Mouse (Mus musculus) embryonic facial prominence, embryonic 15.5 days (tissue): ENCODE results near the gene Nktr. TPM values are rescaled to one million over a fixed set of nuclear protein-coding genes. Genes with fewer than 3 reads are reported as not detected.

Experiments used
- ATAC-seq: fragments of 200-750 bp; cut with Nextera tagmentation; 2 replicates; pipeline ENCODE4 v1.8.0; 2017; ENCODE audit warnings: low read depth, moderate TSS enrichment; ENCODE audit not compliant: insufficient number of reproducible peaks, low FRiP score, low TSS enrichment
- H3K27ac ChIP-seq: fragments of 300-500 bp; sonication (generic); replicated peaks from 2 replicates; pipeline ENCODE4 v1.5.1; 2015; ENCODE audit warnings: mild to moderate bottlenecking, inconsistent platforms
- H3K27me3 ChIP-seq: fragments of 300-500 bp; sonication (generic); 2 replicates; pipeline ENCODE4 v1.6.1; 2015; ENCODE audit warnings: inconsistent platforms
- H3K36me3 ChIP-seq: fragments of 300-500 bp; sonication (generic); 2 replicates; pipeline ENCODE4 v1.6.1; 2015; ENCODE audit warnings: mild to moderate bottlenecking, inconsistent platforms
- H3K4me1 ChIP-seq: fragments of 300-500 bp; sonication (generic); 2 replicates; pipeline ENCODE4 v1.6.1; 2015; ENCODE audit warnings: inconsistent platforms
- H3K4me2 ChIP-seq: fragments of 300-500 bp; sonication (generic); replicated peaks from 2 replicates; pipeline ENCODE4 v1.6.1; 2015; ENCODE audit warnings: mild to moderate bottlenecking, inconsistent platforms
- H3K4me3 ChIP-seq: fragments of 300-500 bp; sonication (generic); replicated peaks from 2 replicates; pipeline ENCODE4 v1.5.1; 2015; ENCODE audit warnings: mild to moderate bottlenecking, inconsistent platforms
- H3K9ac ChIP-seq: fragments of 300-500 bp; sonication (generic); 2 replicates; pipeline ENCODE4 v1.6.1; 2015; ENCODE audit warnings: inconsistent platforms
- H3K9me3 ChIP-seq: fragments of 300-500 bp; sonication (generic); replicated peaks from 2 replicates; pipeline ENCODE4 v1.6.1; 2016; ENCODE audit warnings: inconsistent platforms
- WGBS: fragments of 180-500 bp; shearing (Covaris S2); methylation state at CpG from one replicate; pipeline ENCODE4 v1.1.7; 2015; 5-methylcytosine and 5-hydroxymethylcytosine counted together
- polyA plus RNA-seq: library from polyadenylated mRNA; unstranded; fragments of >200 nt; fragmentation: Nextera tagmentation; extraction: Ambion mirVana; gene quantifications from 2 replicates; pipeline ENCODE4 v1.2.1, GENCODE M21; 2015

Nktr gene
- polyA plus RNA-seq, 1 experiment from 2014 or later = 66.5 TPM

DNA sequence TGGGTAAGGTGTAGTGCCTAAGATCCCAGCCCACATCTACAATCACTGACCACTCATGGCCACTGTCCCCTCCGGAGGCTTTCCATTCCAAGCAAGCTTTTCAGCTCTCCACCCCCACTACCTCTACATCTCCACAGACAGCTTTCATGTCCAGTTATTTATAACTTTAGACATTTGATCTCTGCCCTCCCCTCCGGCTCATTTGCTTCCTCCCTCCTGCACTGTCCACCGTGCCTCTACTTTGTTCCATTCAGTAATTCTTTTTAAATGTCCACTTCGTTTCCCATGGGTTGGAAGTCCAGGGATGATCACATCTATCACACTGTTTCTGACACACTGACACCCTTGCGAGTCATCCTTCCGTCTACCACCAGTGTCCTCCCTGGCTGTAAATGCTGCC is 11.2 kb upstream of the Nktr start:
- H3K36me3 ChIP-seq = peaks cover 3% of the 10 kb centered on the region
- H3K4me2 ChIP-seq = no peak overlapping the region
- H3K4me3 ChIP-seq = no peak overlapping the region
- H3K4me1 ChIP-seq = peaks cover 42% of the 10 kb centered on the region
- no peak for ATAC-seq
- H3K9me3 ChIP-seq = no peaks in the 10 kb centered on the region
- 66% methylated on average over 6 of the region's 6 CpGs for WGBS
- no peaks in the 10 kb centered on the region for H3K27me3 ChIP-seq
- H3K9ac ChIP-seq = no peak overlapping the region
- H3K27ac ChIP-seq = no peak overlapping the region

DNA sequence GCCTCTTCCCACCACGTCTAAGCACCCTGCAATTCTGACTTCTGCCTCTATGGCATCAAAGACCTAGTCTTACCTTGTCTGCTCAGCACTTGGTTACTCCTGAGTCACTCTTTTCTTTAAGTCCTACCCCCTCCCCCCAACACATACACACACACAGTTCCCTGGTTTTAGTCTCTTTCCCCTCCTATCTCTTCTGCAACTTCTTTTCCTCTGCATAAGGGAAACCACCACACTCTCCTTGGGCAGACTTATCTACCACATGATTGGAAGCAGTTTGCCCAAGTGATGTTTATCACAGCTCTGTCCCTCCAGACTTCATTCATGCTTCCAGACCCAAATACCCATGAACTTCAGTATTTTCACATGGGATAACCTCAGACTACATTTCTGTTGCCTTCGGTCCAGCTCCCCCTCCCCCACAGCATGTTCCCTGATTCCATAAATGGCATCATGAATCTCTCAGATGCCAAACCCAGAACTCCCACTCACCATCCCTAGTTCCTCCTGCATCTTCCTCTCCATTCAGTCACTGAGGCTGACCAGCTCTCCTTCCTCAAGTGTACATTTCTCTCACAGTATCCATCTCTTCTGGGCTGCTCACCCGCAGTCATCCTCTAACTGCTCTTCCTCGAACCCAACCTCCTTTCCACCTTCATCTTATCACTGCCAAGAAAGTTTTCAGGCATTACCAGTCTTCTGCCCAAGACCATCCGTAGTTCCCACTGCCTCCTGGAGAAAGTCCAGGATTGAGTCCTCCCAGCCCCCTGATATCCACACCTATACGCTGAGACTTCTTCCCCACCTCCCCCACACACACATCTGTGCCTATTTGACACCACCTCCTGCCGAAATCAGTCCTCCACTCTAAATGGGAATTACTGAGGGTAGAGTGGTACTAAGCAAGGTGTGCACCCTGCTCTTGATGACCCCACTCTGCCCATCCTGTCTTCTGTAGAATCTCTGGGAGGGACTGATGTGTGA is 10.2 kb upstream of the Nktr start:
- Histone ChIP-seq H3K27me3 (no peaks in the 10 kb centered on the region), H3K9me3 (no peaks in the 10 kb centered on the region), H3K36me3 (peaks cover 13% of the 10 kb centered on the region), H3K4me3 (no peak overlapping the region), H3K9ac (no peak overlapping the region), H3K4me2 (no peak overlapping the region), H3K27ac (no peak overlapping the region), H3K4me1 (peaks cover 36% of the 10 kb centered on the region)
- ATAC-seq = no peak
- WGBS = 66% methylated on average over 7 of the region's 7 CpGs

DNA sequence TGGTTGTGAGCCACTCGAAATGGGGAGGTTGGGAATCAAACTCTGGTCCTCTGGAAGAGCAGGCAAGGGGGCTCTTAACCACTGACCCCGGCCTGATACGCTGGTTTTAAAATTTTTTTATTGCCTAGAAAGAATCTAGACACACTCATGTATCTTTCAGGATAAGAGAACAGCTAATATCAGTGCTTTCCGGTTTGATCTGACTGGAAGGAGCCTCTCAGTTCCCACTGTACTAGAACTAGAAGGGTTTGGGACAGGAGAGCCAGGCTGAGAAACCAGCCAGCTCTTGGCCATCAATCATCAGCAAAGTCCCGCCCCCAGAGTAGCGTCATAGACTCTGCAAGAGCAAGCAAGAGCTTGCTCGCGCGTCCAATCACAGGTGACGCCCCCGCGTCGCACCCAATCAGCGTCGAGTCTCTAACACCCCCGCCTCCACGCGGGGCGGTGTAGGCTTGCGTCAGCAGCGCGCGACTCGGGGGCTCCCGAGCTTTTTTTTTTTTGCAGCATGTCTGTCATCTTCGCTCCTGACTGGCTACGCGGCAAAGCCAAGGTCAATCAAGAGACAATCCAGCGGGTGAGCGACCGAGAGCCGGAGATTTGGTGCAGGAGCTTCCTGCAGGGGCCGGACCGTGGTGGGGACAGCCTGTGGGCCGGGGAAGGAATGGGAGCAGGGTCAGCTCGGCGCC is 8.9 kb upstream of the Nktr start, which contains the start of gene Ss18l2:
Gene Ss18l2, plus strand, starts transcription at position 432 of the 686 bp plus-strand sequence.
- WGBS = 4% methylated on average over 37 of the region's 37 CpGs
- H3K36me3 ChIP-seq = peaks cover 14% of the 10 kb centered on the region
- no peaks in the 10 kb centered on the region for H3K27me3 ChIP-seq

DNA sequence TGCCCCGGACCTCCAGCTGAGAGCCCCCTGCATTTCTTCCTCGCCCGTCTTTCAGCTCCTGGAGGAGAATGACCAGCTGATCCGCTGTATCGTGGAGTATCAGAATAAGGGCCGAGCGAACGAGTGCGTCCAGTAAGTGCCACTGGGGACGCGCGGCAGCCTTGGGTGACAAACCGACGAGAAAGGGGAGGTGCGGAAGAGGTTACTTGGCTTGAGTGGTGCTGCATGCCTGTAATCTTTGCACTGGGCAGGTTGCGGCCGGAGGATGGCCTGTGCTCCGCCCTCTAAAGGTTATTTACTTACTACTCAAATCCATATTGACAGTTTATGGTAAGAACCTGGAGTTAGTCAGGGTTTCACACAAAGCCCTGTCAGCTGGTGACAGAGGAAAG is 8.4 kb upstream of the Nktr start:
- H3K9ac ChIP-seq = peak overlapping the region; percentile 95
- no peaks in the 10 kb centered on the region for H3K9me3 ChIP-seq
- peak overlapping the region; percentile 94 for H3K27ac ChIP-seq
- WGBS = 0% methylated on average over 18 of the region's 18 CpGs
- ATAC-seq = no peak
- H3K27me3 ChIP-seq = no peaks in the 10 kb centered on the region
- peak overlapping the region; percentile 90 for H3K4me3 ChIP-seq
- peaks cover 14% of the 10 kb centered on the region for H3K36me3 ChIP-seq
- peak overlapping the region; percentile 72 for H3K4me2 ChIP-seq
- H3K4me1 ChIP-seq = peaks cover 23% of the 10 kb centered on the region

More for the DNA sequence above, 8.9 kb upstream of the Nktr start, which contains the start of gene Ss18l2:
- Histone ChIP-seq H3K27ac (peak within 1 kb of the TSS; percentile 94), H3K4me3 (peak within 1 kb of the TSS; percentile 90), H3K4me2 (peak within 1 kb of the TSS; percentile 72), H3K9me3 (no peaks in the 10 kb centered on the region), H3K9ac (peak within 1 kb of the TSS; percentile 95), H3K4me1 (peaks cover 29% of the 10 kb centered on the region)
- ATAC-seq = peak; percentile 100

DNA sequence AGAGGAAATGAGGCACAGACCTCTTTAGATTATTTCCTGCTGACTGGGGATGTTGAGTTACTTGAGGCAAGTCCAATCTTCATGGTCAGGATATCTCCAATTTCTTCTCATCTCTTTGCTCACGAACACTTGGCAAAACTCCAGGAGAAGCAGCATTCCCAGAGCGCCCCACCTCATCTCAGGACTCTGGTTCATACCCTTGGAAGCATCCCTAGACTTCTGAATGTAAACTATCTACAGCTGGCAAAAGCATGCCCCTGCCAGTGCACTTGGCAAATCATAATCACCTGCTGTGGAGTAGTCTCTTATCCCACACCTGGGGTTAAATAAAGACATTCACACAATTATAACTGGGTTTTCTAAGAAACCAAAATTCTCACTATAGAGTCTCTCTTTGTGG is 1.9 kb upstream of the Nktr start:
- no peak overlapping the region for H3K9ac ChIP-seq
- 66% methylated on average over 2 of the region's 2 CpGs for WGBS
- peaks cover 14% of the 10 kb centered on the region for H3K36me3 ChIP-seq
- no peak for ATAC-seq
- H3K4me1 ChIP-seq = peaks cover 12% of the 10 kb centered on the region
- no peaks in the 10 kb centered on the region for H3K9me3 ChIP-seq
- no peaks in the 10 kb centered on the region for H3K27me3 ChIP-seq
- H3K27ac ChIP-seq = no peak overlapping the region
- no peak overlapping the region for H3K4me2 ChIP-seq
- H3K4me3 ChIP-seq = no peak overlapping the region

DNA sequence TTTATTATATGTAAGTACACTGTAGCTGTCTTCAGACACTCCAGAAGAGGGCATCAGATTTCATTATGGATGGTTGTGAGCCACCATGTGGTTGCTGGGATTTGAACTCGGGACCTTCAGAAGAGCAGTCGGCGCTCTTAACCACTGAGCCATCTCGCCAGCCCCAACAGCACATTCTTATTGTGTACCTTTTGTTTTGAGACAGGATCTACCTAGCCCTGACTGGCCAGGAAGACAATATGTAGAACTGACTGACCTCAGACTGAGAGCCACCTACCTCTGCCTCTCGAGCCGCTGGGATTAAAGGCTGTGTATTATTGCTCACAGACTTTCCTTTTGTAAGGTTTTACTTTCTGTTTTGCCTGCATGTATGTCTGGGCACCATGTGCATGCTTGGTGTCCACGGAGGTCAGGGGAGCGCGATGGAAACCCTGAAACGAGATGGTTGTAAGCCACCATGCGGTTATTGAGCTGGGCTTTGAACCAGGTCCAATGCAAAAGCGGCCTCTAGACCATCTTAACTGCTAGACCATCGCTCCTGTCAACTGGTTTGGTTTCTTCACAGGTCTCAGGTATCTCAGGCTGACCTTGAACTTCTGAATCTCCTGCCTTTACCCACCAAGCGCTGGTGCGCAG is 781 bp upstream of the Nktr start:
- H3K4me2 ChIP-seq = peak overlapping the region; percentile 72
- peaks cover 7% of the 10 kb centered on the region for H3K36me3 ChIP-seq
- peaks cover 11% of the 10 kb centered on the region for H3K4me1 ChIP-seq
- H3K27ac ChIP-seq = peak overlapping the region; percentile 97
- ATAC-seq = no peak
- no peaks in the 10 kb centered on the region for H3K9me3 ChIP-seq
- peak overlapping the region; percentile 66 for H3K4me3 ChIP-seq
- H3K9ac ChIP-seq = peak overlapping the region; percentile 63
- no peaks in the 10 kb centered on the region for H3K27me3 ChIP-seq
- WGBS = 61% methylated on average over 15 of the region's 15 CpGs

DNA sequence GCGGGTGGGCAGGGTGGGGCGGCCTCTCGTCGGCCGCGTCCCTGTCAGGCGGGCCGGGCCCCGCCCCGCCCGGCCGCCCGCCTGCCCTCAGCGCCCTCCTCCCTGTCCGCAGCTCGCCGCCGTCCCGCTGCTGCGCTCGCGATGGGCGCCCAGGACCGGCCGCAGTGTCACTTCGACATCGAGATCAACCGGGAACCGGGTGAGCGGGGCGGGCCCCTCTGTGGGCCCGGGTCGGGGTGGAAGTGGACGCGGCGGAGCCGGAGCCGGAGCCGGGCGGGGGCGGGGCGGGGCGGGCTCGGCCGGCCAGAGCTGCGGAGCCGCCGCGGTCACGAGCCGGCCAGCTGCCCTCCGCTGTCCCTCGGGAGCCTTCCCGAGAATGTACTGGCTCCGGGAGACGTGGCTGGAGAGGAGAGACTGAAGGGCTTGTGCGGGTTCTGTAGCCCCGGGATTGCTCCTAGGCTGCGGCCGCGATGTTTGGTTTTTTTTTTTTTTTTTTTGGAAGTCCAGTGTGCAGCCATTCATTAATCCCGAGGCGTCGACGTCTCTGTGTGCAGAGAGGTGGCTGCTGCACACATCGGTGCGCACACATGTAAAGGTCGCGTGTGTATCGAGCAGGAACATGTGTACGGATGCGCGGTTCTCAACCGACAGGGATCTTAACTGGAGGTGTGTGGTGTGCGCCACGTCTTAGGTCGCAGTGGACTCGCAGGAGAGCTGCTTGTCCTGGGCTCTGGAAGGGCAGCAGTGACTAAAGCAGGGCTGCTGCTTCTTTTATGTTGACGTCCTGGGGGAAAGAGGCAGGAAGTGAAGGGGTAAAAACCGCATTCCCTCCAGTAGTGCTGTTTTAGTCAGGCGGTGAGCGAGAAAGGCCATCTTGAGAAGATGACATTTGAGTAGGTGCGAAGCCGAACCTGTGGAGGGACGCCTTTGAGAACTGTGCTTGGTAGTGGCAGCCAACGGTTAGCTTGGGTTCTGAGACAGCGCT is 670 bp downstream of the Nktr start:
- Histone ChIP-seq H3K4me3 (peak overlapping the region; percentile 66), H3K36me3 (no peaks in the 10 kb centered on the region), H3K27me3 (no peaks in the 10 kb centered on the region), H3K9me3 (no peaks in the 10 kb centered on the region), H3K4me1 (peaks cover 11% of the 10 kb centered on the region), H3K27ac (peak overlapping the region; percentile 97), H3K4me2 (peak overlapping the region; percentile 78), H3K9ac (peak overlapping the region; percentile 83)
- peak; percentile 31; the same call in 1 of the 2 replicates for ATAC-seq
- WGBS = 1% methylated on average over 81 of the region's 87 CpGs

DNA sequence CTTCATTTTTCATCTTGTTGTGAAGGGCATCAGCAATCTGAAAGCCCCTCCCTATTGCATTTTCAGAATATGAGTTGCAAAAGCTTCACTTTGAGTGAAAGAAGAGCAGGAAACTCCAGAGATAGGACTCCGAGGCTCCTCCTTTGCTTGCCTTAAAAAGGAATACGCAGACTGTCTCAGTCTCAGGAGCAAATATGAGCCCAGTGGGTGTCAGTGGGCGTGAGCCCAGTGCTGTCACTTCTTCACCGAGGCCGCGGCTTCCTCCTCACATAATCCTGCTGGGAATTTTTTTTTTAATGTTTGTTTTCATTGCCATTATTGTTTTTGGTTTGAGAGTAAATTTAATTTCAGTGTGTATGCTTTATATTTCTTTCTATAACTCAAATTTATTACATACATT is 21.5 kb downstream of the Nktr start:
- H3K9me3 ChIP-seq = no peaks in the 10 kb centered on the region
- no peak overlapping the region for H3K4me3 ChIP-seq
- no peak overlapping the region for H3K9ac ChIP-seq
- H3K27ac ChIP-seq = no peak overlapping the region
- ATAC-seq = no peak
- 83% methylated on average over 6 of the region's 6 CpGs for WGBS
- no peaks in the 10 kb centered on the region for H3K27me3 ChIP-seq
- peaks cover 68% of the 10 kb centered on the region for H3K36me3 ChIP-seq
- no peaks in the 10 kb centered on the region for H3K4me1 ChIP-seq
- H3K4me2 ChIP-seq = no peak overlapping the region

DNA sequence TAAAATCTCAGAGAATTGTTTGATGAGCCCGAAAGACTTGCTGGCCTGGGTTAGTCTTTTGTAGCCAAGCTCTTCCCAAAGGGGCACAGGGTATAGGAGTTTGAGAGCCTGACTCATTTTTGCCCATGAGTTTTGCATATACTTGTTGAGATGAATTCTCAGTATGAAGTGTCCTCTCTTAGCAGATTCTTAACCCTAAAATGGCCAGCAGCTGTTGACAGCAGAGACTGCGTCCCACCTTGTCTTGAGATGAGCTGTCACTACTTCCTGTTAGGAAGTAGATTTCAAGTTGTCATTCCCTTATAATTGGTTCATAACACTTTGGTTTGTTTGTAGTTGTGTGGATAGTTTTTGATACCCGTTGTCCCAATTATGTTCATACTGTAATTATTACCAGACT is 22.2 kb downstream of the Nktr start:
- no peak overlapping the region for H3K27ac ChIP-seq
- no peak for ATAC-seq
- H3K27me3 ChIP-seq = no peaks in the 10 kb centered on the region
- no peak overlapping the region for H3K4me2 ChIP-seq
- 91% methylated on average over 3 of the region's 3 CpGs for WGBS
- no peaks in the 10 kb centered on the region for H3K4me1 ChIP-seq
- no peak overlapping the region for H3K4me3 ChIP-seq
- H3K9me3 ChIP-seq = no peaks in the 10 kb centered on the region
- peaks cover 69% of the 10 kb centered on the region for H3K36me3 ChIP-seq
- H3K9ac ChIP-seq = no peak overlapping the region

DNA sequence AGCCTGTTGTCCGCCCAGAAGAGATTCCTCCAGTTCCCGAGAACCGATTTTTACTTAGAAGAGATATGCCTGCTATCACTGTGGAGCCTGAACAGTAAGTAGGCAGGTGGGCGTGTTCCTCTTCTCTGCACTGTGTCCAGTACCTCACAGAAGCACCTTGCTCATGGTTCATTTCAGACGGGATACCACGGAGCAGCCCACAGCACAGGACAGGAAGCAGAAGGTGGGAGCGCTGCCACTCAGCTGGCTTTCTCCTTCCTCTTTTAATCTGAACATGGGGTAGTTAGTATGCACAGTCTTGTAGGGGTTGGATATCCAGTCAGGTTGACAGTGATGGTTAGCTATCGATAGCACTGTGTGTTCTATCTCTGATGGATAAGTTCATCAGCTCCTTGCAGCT is 25.1 kb downstream of the Nktr start:
- Histone ChIP-seq H3K4me1 (no peaks in the 10 kb centered on the region), H3K36me3 (peaks cover 87% of the 10 kb centered on the region), H3K4me3 (no peak overlapping the region), H3K27ac (no peak overlapping the region), H3K9me3 (no peaks in the 10 kb centered on the region), H3K4me2 (no peak overlapping the region), H3K27me3 (no peaks in the 10 kb centered on the region), H3K9ac (no peak overlapping the region)
- WGBS = 91% methylated on average over 8 of the region's 8 CpGs
- no peak for ATAC-seq
